Mouse (Mus musculus) heart, postnatal 0 days (tissue): ENCODE results near the gene Mark3.

Source experiments
- CTCF ChIP-seq: IDR thresholded peaks from 2 replicates; pipeline ENCODE4 v1.5.1; 2016; ENCODE audit warnings: antibody characterized with exemption, control low read depth, low read depth
- EP300 ChIP-seq: IDR thresholded peaks from 2 replicates; pipeline ENCODE4 v1.6.1; 2016; ENCODE audit warnings: antibody characterized with exemption, low read depth

- no peak for TF ChIP-seq EP300
- TF ChIP-seq CTCF: no peak
Measured at GRCm38 (mm10) chr12:111565363-111565762, 9.0 kb upstream of the Mark3 start.
